Mouse (Mus musculus) c-Kit-negative CD71-positive TER-119-positive erythroid progenitor cells, embryonic 14.5 days (primary cell): Measurements from ENCODE around the gene Col24a1.
"Not testable (repeated sequence)": the region's sequence is repeated elsewhere in the genome, so short reads cannot be mapped to it uniquely, and the experiment has no call there.

Source experiments
- DNase-seq: peaks from one replicate; pipeline ENCODE4 v3.0.0-alpha.2; 2013; ENCODE audit warnings: low read depth, low spot score

Gene Col24a1

DNA sequence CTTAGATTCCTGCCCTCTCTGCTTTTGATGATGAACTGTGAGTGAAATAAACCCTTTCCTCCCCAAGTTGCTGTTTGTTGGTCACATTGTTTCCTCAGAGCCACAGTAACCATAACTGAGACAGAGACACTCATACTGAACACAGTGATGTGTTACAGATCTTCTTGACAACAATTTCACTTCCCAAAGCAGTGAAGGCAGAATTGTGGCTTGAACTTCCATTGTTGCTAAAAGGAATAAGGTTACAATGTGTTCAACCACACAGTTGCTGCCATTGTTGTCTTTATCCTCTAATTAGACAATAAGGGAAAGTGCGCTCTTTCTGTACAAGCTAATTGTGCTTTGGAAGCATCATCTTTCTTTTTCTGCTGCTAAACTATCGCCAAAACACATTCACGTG lies 61.7 kb downstream of the Col24a1 start:
- DNase-seq: no peak

DNA sequence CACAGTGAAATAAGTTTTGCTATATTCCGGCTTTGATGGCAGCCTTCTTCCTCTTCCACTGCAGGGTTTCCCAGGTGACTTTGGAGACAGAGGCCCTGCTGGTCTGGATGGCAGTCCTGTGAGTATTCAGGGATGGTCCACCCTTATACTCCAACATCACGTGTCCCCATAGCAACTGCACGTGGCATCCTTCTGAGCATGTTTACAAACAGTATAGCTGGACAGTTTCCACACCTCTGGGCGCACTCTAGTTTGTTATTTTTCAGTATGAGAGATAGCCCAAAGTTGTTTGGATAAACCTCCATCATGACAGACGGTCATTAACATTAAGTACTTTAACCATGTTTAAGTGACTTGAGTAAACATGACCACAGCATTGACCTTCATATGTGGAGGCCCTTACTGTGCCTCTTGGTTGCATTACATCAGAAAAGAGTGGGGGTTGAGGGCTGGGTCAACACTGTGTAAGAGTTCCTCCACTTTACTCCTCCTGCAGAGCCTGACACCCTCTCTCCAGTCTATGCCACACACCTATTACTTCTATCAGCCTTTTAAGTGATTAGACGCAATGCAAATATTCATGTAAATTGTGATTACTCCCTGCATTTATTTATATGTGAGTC lies 64.7 kb downstream of the Col24a1 start:
- no peak for DNase-seq

DNA sequence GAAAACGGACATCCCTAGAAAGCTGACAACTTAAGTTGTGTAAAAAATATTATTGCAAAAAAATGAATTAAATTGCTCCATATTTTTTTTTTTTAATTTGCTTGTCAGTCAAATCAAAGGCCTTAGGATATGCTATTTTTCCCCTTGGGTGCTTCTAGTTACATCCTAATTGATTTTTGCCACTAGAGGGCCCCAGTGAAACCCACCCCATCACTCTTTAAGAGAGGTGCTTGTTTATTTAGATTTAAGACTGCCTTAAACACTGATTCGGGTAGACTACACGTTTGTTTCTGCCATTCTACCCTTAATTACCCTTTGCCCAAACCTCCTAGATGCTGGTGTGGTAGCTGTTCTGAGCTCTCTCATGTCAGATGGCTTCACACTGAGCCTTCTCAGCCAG lies 73.0 kb downstream of the Col24a1 start:
- no peak for DNase-seq

DNA sequence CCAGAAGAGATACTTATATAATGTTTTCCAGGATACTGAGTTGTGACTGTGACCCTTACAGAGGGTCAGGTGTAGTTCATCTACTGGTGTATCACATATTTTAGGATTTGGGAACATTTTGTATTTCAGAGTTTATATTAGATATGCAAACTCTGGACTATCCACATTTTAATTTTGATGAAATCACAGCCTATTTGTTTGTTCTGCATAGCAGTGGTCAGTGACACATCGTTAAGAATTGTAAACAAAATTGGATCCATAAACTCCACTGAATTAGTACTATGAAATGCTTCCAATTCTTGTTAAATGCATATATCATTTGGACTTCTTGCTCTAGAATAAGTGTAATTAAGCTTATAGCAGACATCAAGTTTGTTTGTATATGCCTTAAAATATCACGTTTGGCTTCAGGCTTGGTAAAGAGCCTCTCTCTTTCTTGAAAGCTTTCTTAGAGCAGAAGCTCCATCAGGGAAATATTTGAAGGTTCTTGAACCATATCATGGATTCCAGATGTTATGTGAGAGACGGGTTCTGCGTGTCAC lies 75.0 kb downstream of the Col24a1 start:
- no peak for DNase-seq

DNA sequence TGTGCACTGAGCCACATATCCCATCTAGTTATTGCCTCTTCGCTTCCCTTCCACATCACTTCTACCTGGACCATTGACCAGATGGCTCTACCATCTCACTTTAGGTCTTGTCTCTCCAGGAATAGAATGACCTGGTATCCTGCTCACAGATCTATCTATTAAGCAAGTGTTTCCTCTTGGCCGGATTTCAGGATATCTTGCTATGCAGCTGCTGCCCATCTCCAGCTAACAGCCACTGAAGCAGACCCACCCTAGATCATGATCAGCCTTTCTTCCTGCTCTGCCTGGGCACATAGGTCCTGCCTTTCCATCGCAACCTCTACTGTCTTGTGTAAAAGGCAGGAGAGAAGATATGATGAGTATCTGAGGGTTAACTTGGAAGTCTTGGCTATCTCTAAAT lies 84.0 kb downstream of the Col24a1 start:
- DNase-seq: no peak

DNA sequence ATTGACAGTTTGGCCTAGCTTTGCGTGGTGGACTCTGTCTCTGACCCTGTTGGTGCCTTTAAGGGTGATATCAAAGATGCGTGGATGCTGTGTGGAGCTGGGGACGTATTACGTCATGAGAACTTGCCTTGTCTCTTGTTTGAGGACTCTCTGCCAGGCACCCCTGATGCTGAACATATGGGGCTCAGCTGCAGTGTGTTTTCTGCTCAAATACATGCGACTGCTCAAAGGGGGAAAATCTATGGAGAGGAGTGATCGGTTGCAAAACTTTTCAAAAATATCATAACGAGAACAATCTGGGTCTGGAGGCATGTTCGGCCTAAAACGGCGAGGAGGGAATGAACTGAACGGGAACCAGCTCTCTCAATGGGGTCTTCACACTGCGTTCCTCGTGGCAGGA lies 90.8 kb downstream of the Col24a1 start:
- no peak for DNase-seq

GRCm38 (mm10) chr3:145386434-145386833 lies 94.2 kb downstream of the Col24a1 start:
- no peak for DNase-seq

DNA sequence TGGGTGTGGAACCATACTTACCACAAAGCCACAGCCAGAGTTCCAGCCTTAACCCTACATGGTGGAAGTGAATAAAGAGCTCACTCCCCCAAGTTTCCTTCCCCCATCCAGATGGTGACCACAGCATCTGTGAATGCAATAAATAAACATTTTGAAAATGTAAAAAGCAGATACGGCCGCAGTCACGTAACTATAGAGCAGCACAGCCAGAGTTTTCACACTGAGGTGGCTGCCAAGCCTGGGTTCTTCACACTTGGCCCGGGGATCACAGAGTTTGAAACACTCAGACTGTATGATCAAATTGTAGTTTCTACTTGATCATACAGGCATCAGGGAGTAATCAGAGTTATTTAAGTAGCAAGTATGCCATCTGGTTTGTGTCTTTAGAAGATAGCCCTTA lies 98.4 kb downstream of the Col24a1 start:
- no peak for DNase-seq

DNA sequence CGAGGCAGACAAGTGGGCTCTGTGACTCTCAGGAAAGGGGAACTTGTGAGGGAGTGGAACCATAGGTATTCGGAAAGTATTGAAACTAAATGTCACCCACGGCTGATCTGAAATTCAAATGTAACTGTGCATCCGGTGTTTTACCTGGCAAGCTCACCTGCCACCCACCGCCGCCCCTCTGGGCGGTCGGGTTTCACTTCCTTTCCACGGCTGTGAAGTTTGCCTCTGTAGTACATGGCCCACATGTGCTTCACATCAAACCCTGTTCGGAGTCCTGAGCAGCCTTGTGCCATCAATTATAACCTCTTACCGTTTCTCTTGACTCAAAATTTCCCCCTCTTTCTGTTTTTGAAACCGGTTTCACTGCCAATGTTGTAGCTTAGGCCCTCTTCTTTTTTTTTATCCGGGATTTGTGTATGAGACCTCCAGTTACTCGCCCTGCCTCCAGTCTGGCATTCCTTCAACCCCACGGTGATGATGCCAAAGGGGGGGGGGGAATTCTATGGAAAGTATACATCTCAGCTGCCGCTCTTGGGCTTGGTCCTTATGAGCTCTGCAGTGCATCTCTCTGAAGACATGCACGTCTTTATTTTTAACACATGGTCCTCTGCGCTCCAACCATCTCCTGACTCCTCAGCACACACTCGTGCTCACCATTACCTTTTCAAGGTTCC lies 99.9 kb downstream of the Col24a1 start:
- DNase-seq: no peak

- no peak for DNase-seq
These were observed 106.9 kb downstream of the Col24a1 start for GRCm38 (mm10) chr3:145399173-145399572.

GRCm38 (mm10) chr3:145402257-145402656 lies 110.0 kb downstream of the Col24a1 start:
- DNase-seq: no peak

- no peak for DNase-seq
These were observed 110.7 kb downstream of the Col24a1 start for GRCm38 (mm10) chr3:145402994-145403393.

GRCm38 (mm10) chr3:145408045-145408444 lies 115.8 kb downstream of the Col24a1 start:
- DNase-seq: no peak

DNA sequence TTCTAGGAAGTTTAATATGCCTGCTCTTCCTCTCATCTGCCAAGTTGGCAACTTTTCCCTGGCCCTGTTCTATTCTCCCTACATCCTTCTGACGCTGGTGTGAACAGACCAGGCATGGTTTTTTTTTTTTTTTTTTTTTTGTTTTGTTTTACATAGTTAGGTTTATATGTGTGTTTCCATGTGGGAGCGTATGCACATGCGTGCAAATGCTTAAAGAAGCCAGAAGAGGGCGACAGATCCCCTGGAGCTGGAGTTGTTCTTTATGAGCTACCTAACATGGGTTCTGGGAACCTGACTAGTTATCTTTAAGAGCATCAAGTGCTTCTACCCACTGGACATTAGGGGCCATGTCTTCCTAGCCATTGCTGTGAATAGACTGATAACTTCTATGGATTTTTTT lies 119.9 kb downstream of the Col24a1 start:
- DNase-seq: no peak

DNA sequence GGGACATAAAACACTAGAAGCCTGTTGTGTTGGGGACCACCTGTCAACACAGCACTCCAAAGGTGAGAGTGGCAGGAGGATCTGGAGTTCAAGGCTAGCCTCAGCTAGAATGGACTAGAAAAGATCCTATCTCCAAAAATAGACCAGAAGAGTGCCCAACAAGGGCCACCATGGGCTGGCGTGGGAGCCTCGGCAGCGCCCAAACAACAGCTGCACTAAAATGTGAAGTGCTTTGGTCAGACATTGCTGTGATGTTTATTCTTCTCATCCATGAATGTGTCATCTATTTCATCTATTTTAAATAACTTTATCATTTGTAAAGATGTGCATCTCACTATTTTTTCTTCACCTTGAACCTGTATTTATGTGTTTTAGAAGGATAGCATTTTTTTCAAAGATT lies 122.1 kb downstream of the Col24a1 start:
- no peak for DNase-seq

GRCm38 (mm10) chr3:145417809-145418208 lies 125.5 kb downstream of the Col24a1 start:
- no peak for DNase-seq

DNA sequence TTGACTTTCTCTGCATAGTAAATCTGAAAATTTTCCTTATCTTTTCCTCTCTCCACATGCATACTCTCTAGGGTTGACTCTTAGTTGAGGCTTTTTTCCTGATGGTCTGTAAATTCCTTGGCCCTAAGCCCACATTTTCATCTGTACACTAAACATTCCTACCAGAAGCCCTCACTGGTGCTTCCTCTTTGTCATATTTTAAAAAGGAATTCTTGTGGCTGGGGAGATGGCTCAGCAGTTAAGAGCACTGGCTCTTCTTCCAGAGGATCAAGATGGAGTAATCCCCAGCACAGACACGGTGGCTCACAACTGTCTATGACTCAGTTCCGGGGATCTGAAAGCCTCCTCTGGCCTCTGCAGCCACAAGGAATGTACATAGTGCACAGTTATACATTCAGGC lies 128.1 kb downstream of the Col24a1 start:
- no peak for DNase-seq

GRCm38 (mm10) chr3:145422044-145422443 lies 129.8 kb downstream of the Col24a1 start:
- no peak for DNase-seq

- no peak for DNase-seq
These were observed 146.1 kb downstream of the Col24a1 start for GRCm38 (mm10) chr3:145438352-145438751.

DNA sequence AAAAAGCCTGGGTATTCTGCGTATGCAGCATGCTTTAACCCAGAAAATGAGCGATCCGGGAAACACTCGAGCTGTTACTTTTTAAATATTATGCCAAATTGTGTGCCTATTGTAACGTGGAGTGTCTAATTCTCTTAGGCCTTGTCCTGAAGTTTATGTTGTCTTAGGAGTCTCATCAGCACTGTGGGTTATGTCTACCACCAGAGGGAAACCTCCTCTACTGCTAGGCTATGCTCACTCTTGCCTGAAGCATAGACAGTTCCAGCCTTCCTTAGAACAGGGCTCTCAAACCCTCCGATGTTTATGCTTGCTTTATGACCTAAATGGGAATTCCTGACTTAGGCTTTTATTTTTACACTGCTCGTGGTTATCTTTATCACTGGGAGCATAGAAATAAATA lies 146.8 kb downstream of the Col24a1 start:
- DNase-seq: no peak

- DNase-seq: no peak
These were observed 148.7 kb downstream of the Col24a1 start for GRCm38 (mm10) chr3:145440993-145441392.

GRCm38 (mm10) chr3:145442268-145442667 lies 150.0 kb downstream of the Col24a1 start:
- DNase-seq: no peak

DNA sequence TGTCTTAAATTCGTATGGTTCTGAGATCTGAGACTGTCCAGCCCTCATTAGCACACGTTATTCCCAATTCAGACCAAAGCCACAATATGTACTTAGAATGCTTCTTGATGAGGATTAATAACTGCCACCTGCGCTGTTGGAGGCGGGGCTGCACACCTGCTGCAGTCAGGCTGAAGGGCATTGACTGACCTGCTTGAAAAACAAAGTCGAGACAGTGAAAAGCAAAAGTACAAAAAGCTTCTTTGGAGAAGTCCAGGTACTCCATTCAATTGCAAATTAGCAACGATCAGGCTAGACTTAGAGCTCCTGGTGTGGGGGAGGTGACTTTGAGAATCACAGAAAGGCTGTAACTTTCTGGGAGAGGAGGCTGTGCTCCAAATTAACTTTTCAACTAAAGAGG lies 150.9 kb downstream of the Col24a1 start:
- DNase-seq: not testable (repeated sequence)
